In the genomic region with DNA sequence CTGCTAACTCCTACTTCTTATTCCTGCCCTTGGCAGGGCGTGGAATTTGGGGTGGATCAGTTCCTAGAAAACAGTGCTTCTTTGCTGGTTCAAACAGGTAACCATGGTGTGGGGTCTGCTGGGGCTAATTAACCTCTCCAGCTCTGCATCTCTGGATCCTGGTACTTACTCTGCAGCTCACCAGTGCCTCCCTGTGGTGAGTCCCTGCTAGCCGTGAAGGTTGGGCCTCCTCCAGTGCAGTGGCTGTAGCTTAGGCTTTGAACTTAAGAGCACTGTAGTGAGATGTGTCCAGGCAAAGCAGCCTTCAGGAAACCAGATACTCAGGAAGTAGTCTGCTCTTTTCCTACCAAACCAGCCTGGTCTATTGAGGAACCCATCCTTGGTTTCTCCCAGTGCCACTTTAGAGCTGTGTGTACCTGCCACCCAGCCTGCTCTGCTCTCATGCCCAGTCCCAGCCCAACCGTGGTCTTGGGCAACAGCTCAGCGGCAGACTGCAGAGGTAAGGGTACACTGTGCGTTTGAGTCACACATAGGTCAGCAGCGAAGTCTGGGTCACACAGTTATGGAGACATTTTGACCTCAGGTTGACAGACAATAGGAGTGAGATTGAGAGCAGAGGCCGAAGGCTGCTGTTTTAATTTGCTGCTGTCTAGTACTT, we compare ENCODE assay signal across 8 mouse cellular contexts.
DNase-seq lines count a peak whose midpoint lies in the region; ATAC-seq lines count a peak whose summit lies in the region.

No protein-coding gene starts in this region.

- ATAC-seq in megakaryocyte, adult 5-6 weeks (ENCODE audit: poor library complexity, severe bottlenecking): peak; percentile 68

- DNase-seq in NIH3T3 (ENCODE audit: low read depth): peak; percentile 75
- peak; percentile 80 for DNase-seq in cerebellum, adult 9-11 months
- peak; percentile 65 to 70 for DNase-seq in frontal cortex, postnatal 25 days (ENCODE audit: low spot score in 2 of 2)
- peak; percentile 82 for DNase-seq in induced T-regulatory cell, adult 2 months (ENCODE audit: low read depth)
- DNase-seq in left cerebral cortex, adult 18-20 months (ENCODE audit: low spot score in 2 of 2): peak; percentile 73 to 84
- peak; percentile 81 to 83 for DNase-seq in right cerebral cortex, adult 2 months (ENCODE audit: low spot score in 2 of 2)
- DNase-seq in urinary bladder, postnatal 25 days (ENCODE audit: low spot score): peak; percentile 65

Comparison
In these comparisons a context has a peak if more than half of its experiments do, and no peak if none do; other contexts are left out.
1. Peak in every context shown above with its lines: DNase-seq and ATAC-seq.